Mouse (Mus musculus): ENCODE measurements at regions not wholly inside any gene's neighbourhood (a gene's known extent, or its start where the extent isn't known, plus 50 kb on each side); places are given as distances from the start of the nearest gene placed in this dataset.

- TF ChIP-seq CTCF (IDR thresholded peaks at IDR 0.05; ENCODE audit: low read depth, low read length) (no peak), POLR2A (IDR thresholded peaks at IDR 0.05; ENCODE audit: borderline replicate concordance, low read depth, low read length) (no peak)
Observed at GRCm38 (mm10) chr14:64584221-64584620, 480.1 kb downstream of the Prss52 start.

All from bone marrow macrophage, adult 2 months (primary cell).